ENCODE assay signal across 9 mouse cellular contexts in the genomic region with DNA sequence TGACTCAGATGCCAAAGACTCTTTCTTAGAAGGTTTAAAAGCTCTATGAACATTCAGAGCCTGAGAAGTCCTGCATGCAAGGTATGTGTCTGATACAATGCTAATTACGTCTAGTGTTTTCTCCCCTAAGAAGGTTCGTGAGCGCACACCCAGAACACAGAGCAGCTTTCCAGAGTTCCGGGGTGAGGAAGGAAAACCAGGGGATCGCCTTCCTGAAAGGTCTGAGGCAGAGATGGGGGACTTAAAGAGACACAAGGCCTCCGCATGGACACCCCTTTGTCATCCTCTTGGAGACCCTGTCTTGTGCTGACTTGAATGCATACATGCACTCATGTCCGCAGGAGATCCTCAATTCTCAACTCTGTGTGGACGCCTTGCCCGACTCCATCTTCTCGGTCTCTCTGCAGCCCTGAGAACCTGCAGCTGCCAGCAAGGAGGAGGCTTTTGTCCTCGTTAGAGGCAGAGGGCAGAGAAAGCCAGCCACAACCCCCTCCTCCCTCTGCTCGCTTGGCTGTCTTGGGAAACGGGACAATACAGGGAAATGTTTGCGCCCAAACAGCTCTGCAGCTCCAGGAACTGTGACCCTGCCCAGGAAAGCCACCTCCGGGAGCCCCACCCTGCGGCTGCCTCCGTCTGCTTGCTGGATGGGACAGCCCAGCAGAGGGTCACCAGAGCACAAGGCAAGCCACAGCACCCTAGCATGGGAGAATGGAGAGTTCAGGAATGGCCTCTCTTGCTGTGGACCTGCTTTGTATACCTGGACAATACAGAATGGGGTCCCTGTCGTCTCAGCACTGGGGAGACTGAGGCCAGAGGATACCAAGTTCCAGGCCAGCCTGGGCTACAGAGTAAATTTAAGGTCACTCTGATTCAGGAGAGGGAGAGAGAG. TPM values are rescaled to one million over a fixed set of nuclear protein-coding genes. Genes with fewer than 3 reads are reported as not detected.
DNase-seq lines count a peak whose midpoint lies in the region; ATAC-seq and TF ChIP-seq lines count a peak whose summit lies in the region.
"Had no signal": no experiment of that assay in that cellular context is flagged by ENCODE, and none has a peak within 500 bp of the region (broad histone marks: within the 10 kb centered on the region; RNA-seq: fewer than 3 reads in every experiment).

No protein-coding gene starts in this region.

- no peaks in the 10 kb centered on the region for H3K27me3 ChIP-seq in embryonic facial prominence, embryonic 11.5 days (ENCODE audit: control insufficient read depth, insufficient read depth, low read length)
- H3K27me3 ChIP-seq in lung, postnatal 0 days (replicated peaks; ENCODE audit: insufficient read depth, low read length): no peaks in the 10 kb centered on the region

- no peaks in the 10 kb centered on the region for H3K9me3 ChIP-seq in embryonic facial prominence, embryonic 11.5 days (replicated peaks; ENCODE audit: control insufficient read depth, low read length)
- no peaks in the 10 kb centered on the region for H3K9me3 ChIP-seq in lung, postnatal 0 days (ENCODE audit: low read length)

- peak; percentile 69 for DNase-seq in gastrocnemius, adult 2 months
- no peak for DNase-seq in gastrocnemius, adult 8-10 months (ENCODE audit: low spot score in 2 of 2)
- DNase-seq in embryonic facial prominence, embryonic 11.5 days (ENCODE audit: low spot score): no peak
- peak; percentile 77 for DNase-seq in kidney, adult 11 months
- peak; percentile 80 for DNase-seq in lung, postnatal 0 days (ENCODE audit: low spot score)
- DNase-seq in urinary bladder, postnatal 25 days (ENCODE audit: low spot score): no peak
- DNase-seq in urinary bladder, postnatal 4 days (ENCODE audit: low spot score in 2 of 2): no peak
- DNase-seq in left cerebral cortex, adult 11 months (ENCODE audit: low spot score): no peak
- DNase-seq: B cell, adult 2 months had no signal

- peak; percentile 89 for TF ChIP-seq EP300 in lung, postnatal 0 days (IDR thresholded peaks at IDR 0.05)

- no peaks in the 10 kb centered on the region for H3K36me3 ChIP-seq in embryonic facial prominence, embryonic 11.5 days (replicated peaks; ENCODE audit: control insufficient read depth, insufficient read depth, low read depth, low read length)
- H3K36me3 ChIP-seq in lung, postnatal 0 days (ENCODE audit: insufficient read depth, low read length): no peaks in the 10 kb centered on the region

- H3K4me3 ChIP-seq in gastrocnemius, adult 2 months: peak overlapping the region; percentile 24; the same call in 1 of the 2 replicates
- no peak overlapping the region for H3K4me3 ChIP-seq in embryonic facial prominence, embryonic 11.5 days (ENCODE audit: low read depth, low read length)
- no peak overlapping the region for H3K4me3 ChIP-seq in lung, postnatal 0 days (ENCODE audit: low read depth, low read length)

- intact Hi-C loops in gastrocnemius, adult 2 months (cut with DNase I): no loop called here

- H3K4me2 ChIP-seq in embryonic facial prominence, embryonic 11.5 days (ENCODE audit: low read depth, low read length): no peak overlapping the region
- H3K4me2 ChIP-seq in lung, postnatal 0 days (replicated peaks; ENCODE audit: low read depth, low read length): no peak overlapping the region

- H3K4me1 ChIP-seq in embryonic facial prominence, embryonic 11.5 days (ENCODE audit: control insufficient read depth, insufficient read depth, low read length): no peaks in the 10 kb centered on the region
- H3K4me1 ChIP-seq in lung, postnatal 0 days (ENCODE audit: insufficient read depth, low read depth, low read length): 0 out of 2 replicates have a peak, but pooled peaks cover 3% of the 10 kb centered on the region

- no peak for TF ChIP-seq CTCF in gastrocnemius, adult 2 months (IDR thresholded peaks at IDR 0.05)
- TF ChIP-seq CTCF in lung, postnatal 0 days (IDR thresholded peaks at IDR 0.05): peak; percentile 31

- peak overlapping the region; percentile 88 for H3K27ac ChIP-seq in gastrocnemius, adult 2 months
- H3K27ac ChIP-seq in embryonic facial prominence, embryonic 11.5 days (replicated peaks; ENCODE audit: low read depth, low read length): 0 out of 2 replicates have a peak overlapping the region, but pooled peaks have one; percentile 16
- peak overlapping the region; percentile 80 for H3K27ac ChIP-seq in lung, postnatal 0 days (ENCODE audit: low read length)

- 60% methylated on average over 18 of the region's 18 CpGs for whole genome bisulfite sequencing in embryonic facial prominence, embryonic 11.5 days
- WGBS in lung, postnatal 0 days: 39% methylated on average over 18 of the region's 18 CpGs

- H3K9ac ChIP-seq in embryonic facial prominence, embryonic 11.5 days (replicated peaks; ENCODE audit: low read length): no peak overlapping the region
- no peak overlapping the region for H3K9ac ChIP-seq in lung, postnatal 0 days (replicated peaks; ENCODE audit: low read depth)

- no peak for ATAC-seq in embryonic facial prominence, embryonic 11.5 days (replicated peaks; ENCODE audit: insufficient number of reproducible peaks, low FRiP score, low TSS enrichment, low read depth)
- ATAC-seq in lung, postnatal 0 days: peak; percentile 55

RNA-seq across cellular contexts. Expression of a gene that starts 18.8 kb away (rescaled TPM):
- not detected for total RNA-seq in gastrocnemius, adult 2 months (2021)
- not detected for total RNA-seq in gastrocnemius, adult 8-10 months (2022)
- not detected in 2 replicates for polyA plus RNA-seq in embryonic facial prominence, embryonic 11.5 days (2014; fragmentation: Nextera tagmentation; extraction: Ambion mirVana)
- polyA plus RNA-seq in lung, postnatal 0 days (2015; fragmentation: Nextera tagmentation; extraction: Ambion mirVana): not detected in 2 replicates

RNA-seq across cellular contexts. Expression of a gene that starts 27.6 kb away (rescaled TPM):
- not detected for total RNA-seq in gastrocnemius, adult 2 months (2021)
- total RNA-seq in gastrocnemius, adult 8-10 months (2022): not detected
- 3.5 and 3.6 TPM in 2 replicates for polyA plus RNA-seq in embryonic facial prominence, embryonic 11.5 days (2014; fragmentation: Nextera tagmentation; extraction: Ambion mirVana)
- 1.2 and 1.6 TPM in 2 replicates for polyA plus RNA-seq in lung, postnatal 0 days (2015; fragmentation: Nextera tagmentation; extraction: Ambion mirVana)

RNA-seq across cellular contexts. Expression of a gene that starts 44.5 kb away (rescaled TPM):
- 1 to 10 TPM; 4.2 to 4.6 TPM for total RNA-seq in gastrocnemius, adult 2 months (2021)
- 1 to 10 TPM; 3.8 to 6.1 (median 4.4) TPM for total RNA-seq in gastrocnemius, adult 8-10 months (2022)
- polyA plus RNA-seq in embryonic facial prominence, embryonic 11.5 days (2014; fragmentation: Nextera tagmentation; extraction: Ambion mirVana): 9.7 and 15.2 TPM in 2 replicates
- 33.7 and 35.5 TPM in 2 replicates for polyA plus RNA-seq in lung, postnatal 0 days (2015; fragmentation: Nextera tagmentation; extraction: Ambion mirVana)

RNA-seq across cellular contexts. Expression of a gene that starts 59.0 kb away (rescaled TPM):
- total RNA-seq in gastrocnemius, adult 2 months (2021): not detected
- total RNA-seq in gastrocnemius, adult 8-10 months (2022): not detected
- 16.9 and 20.5 TPM in 2 replicates for polyA plus RNA-seq in embryonic facial prominence, embryonic 11.5 days (2014; fragmentation: Nextera tagmentation; extraction: Ambion mirVana)
- 28.2 and 29.2 TPM in 2 replicates for polyA plus RNA-seq in lung, postnatal 0 days (2015; fragmentation: Nextera tagmentation; extraction: Ambion mirVana)

Comparison
In these comparisons a context has a peak if more than half of its experiments do, and no peak if none do; other contexts are left out.
1. DNase-seq: peak in gastrocnemius, adult 2 months (single experiment), kidney, adult 11 months (single experiment) and lung, postnatal 0 days (single experiment); none in gastrocnemius, adult 8-10 months (0 of 2), embryonic facial prominence, embryonic 11.5 days (single experiment), urinary bladder, postnatal 25 days (single experiment), urinary bladder, postnatal 4 days (0 of 2) and left cerebral cortex, adult 11 months (single experiment).
2. H3K27ac ChIP-seq: peak in every context shown above with its lines; median percentile 88 in gastrocnemius, adult 2 months; 80 in lung, postnatal 0 days; 16 in embryonic facial prominence, embryonic 11.5 days.